Mouse (Mus musculus) erythroblast, embryonic 14.5 days (primary cell): ENCODE data around the gene R3hdm2.

Source experiments
- GATA1 ChIP-seq: IDR thresholded peaks from 2 replicates; pipeline ENCODE4 v1.6.1; 2012; ENCODE audit warnings: low read length, inconsistent platforms, mixed read lengths
- TAL1 ChIP-seq: IDR thresholded peaks from 3 replicates; pipeline ENCODE4 v1.6.1; 2012; ENCODE audit warnings: low read length, inconsistent platforms, mixed read lengths

GRCm38 (mm10) chr10:127514764-127515163 is 134.6 kb downstream of the R3hdm2 start, which contains the start of gene Ndufa4l2:
- TF ChIP-seq GATA1, result no peak
- TF ChIP-seq TAL1, result no peak
